Mouse (Mus musculus): ENCODE measurements around the gene Sema4d.

The Sema4d gene

GRCm38 (mm10) chr13:51780509-51781155, 12.9 kb downstream of the Sema4d start:
- intact Hi-C loops (cut with DNase I) = loop anchor here (10.0 kb wide), 1 partner anchor 56 kb away; no protein-coding TSS in a partner anchor

GRCm38 (mm10) chr13:51778983-51779962, 14.3 kb downstream of the Sema4d start:
- intact Hi-C loops (cut with DNase I) = no loop called here

- intact Hi-C loops (cut with DNase I) = no loop called here
These were observed 15.1 kb downstream of the Sema4d start for GRCm38 (mm10) chr13:51778351-51778982.

- intact Hi-C loops (cut with DNase I) = no loop called here
These were observed 15.7 kb downstream of the Sema4d start for GRCm38 (mm10) chr13:51777738-51778274.

- intact Hi-C loops (cut with DNase I) = no loop called here
These were observed 16.4 kb downstream of the Sema4d start for GRCm38 (mm10) chr13:51777048-51777737.

- intact Hi-C loops (cut with DNase I) = no loop called here
These were observed 17.3 kb downstream of the Sema4d start for GRCm38 (mm10) chr13:51776160-51776737.

- intact Hi-C loops (cut with DNase I) = no loop called here
These were observed 21.7 kb downstream of the Sema4d start for GRCm38 (mm10) chr13:51771802-51772206.

- intact Hi-C loops (cut with DNase I) = no loop called here
These were observed 22.7 kb downstream of the Sema4d start for GRCm38 (mm10) chr13:51770647-51771427.

GRCm38 (mm10) chr13:51767991-51768761, 25.4 kb downstream of the Sema4d start:
- intact Hi-C loops (cut with DNase I) = no loop called here

GRCm38 (mm10) chr13:51767513-51767912, 26.0 kb downstream of the Sema4d start:
- intact Hi-C loops (cut with DNase I) = no loop called here

GRCm38 (mm10) chr13:51766756-51767155, 26.8 kb downstream of the Sema4d start:
- intact Hi-C loops (cut with DNase I) = no loop called here

GRCm38 (mm10) chr13:51765369-51765768, 28.2 kb downstream of the Sema4d start:
- intact Hi-C loops (cut with DNase I) = no loop called here

- intact Hi-C loops (cut with DNase I) = no loop called here
These were observed 30.4 kb downstream of the Sema4d start for GRCm38 (mm10) chr13:51763019-51763698.

GRCm38 (mm10) chr13:51761186-51761813, 32.2 kb downstream of the Sema4d start:
- intact Hi-C loops (cut with DNase I) = no loop called here

- intact Hi-C loops (cut with DNase I) = no loop called here
These were observed 34.1 kb downstream of the Sema4d start for GRCm38 (mm10) chr13:51759256-51759987.

- intact Hi-C loops (cut with DNase I) = no loop called here
These were observed 35.1 kb downstream of the Sema4d start for GRCm38 (mm10) chr13:51758428-51758827.

- intact Hi-C loops (cut with DNase I) = no loop called here
These were observed 36.4 kb downstream of the Sema4d start for GRCm38 (mm10) chr13:51757099-51757498.
